Mouse (Mus musculus) small intestine, adult 2 months (tissue): ENCODE measurements around the gene Cenpm. TPM values are rescaled to one million over a fixed set of nuclear protein-coding genes. Genes with fewer than 3 reads are reported as not detected.
A peak's percentile ranks its signal among the peaks of the same experiment; 100 is the strongest.

Experiments
- H3K27ac ChIP-seq: fragments of 200-500 bp; 2 replicates; pipeline ENCODE4 v1.5.1; 2012; ENCODE audit warnings: low read depth, low read length, control low read depth, inconsistent platforms; ENCODE audit not compliant: insufficient read depth
- H3K27me3 ChIP-seq: fragments of 200-500 bp; 2 replicates; pipeline ENCODE4 v1.6.1; 2012; ENCODE audit warnings: mild to moderate bottlenecking, moderate library complexity, low read length, inconsistent platforms; ENCODE audit not compliant: control insufficient read depth, insufficient read depth
- H3K36me3 ChIP-seq: fragments of 200-500 bp; 2 replicates; pipeline ENCODE4 v1.6.1; 2012; ENCODE audit warnings: mild to moderate bottlenecking, low read length, control low read depth, inconsistent platforms; ENCODE audit not compliant: control insufficient read depth, insufficient read depth
- H3K4me1 ChIP-seq: fragments of 200-500 bp; 2 replicates; pipeline ENCODE4 v1.6.1; 2012; ENCODE audit warnings: low read length, inconsistent platforms, mixed read lengths; ENCODE audit not compliant: control insufficient read depth, insufficient read depth, insufficient read length
- H3K4me3 ChIP-seq: fragments of 200-500 bp; 2 replicates; pipeline ENCODE4 v1.5.1; 2012; ENCODE audit warnings: low read depth, mild to moderate bottlenecking, control low read depth, inconsistent platforms, low read length, moderate library complexity
- CTCF ChIP-seq: fragments of 200-500 bp; IDR thresholded peaks from 2 replicates; pipeline ENCODE4 v1.5.1; 2012; ENCODE audit warnings: low read depth, mild to moderate bottlenecking, control low read depth, inconsistent platforms, low read length, moderate library complexity, mixed read lengths; ENCODE audit not compliant: insufficient replicate concordance, insufficient read length; ENCODE audit errors: extremely low read depth
- POLR2A ChIP-seq: fragments of 200-500 bp; IDR thresholded peaks from 2 replicates; pipeline ENCODE4 v1.6.1; 2012; ENCODE audit warnings: low read depth, mild to moderate bottlenecking, control low read depth, inconsistent platforms, low read length, moderate library complexity
- WGBS: fragments of 180-500 bp; shearing (Covaris S2); methylation state at CpG from one replicate; pipeline ENCODE4 v1.1.7; 2018; 5-methylcytosine and 5-hydroxymethylcytosine counted together
- polyA plus RNA-seq: library from polyadenylated mRNA; depleted of rRNA; stranded (reverse); fragments of >200 nt; gene quantifications from 2 replicates; pipeline ENCODE4 v1.2.3, GENCODE M21; 2012

Gene Cenpm
- polyA plus RNA-seq, 1 experiment = 16.4 TPM

- H3K4me3 ChIP-seq = no peak overlapping the region
- WGBS = 70% methylated on average over 12 of the region's 12 CpGs
- no peak overlapping the region for H3K27ac ChIP-seq
- peaks cover 22% of the 10 kb centered on the region for H3K27me3 ChIP-seq
- H3K4me1 ChIP-seq = peaks cover 12% of the 10 kb centered on the region
- TF ChIP-seq POLR2A = no peak
- no peaks in the 10 kb centered on the region for H3K36me3 ChIP-seq
Measured at GRCm38 (mm10) chr15:82220003-82220675, 24.4 kb downstream of the Cenpm start.

- 65% methylated on average over 26 of the region's 26 CpGs for WGBS
- Histone ChIP-seq H3K4me1 (peaks cover 7% of the 10 kb centered on the region), H3K27ac (peak overlapping the region; percentile 32), H3K4me3 (no peak overlapping the region), H3K27me3 (peaks cover 18% of the 10 kb centered on the region), H3K36me3 (no peaks in the 10 kb centered on the region)
- TF ChIP-seq CTCF (no peak), POLR2A (no peak)
Measured at GRCm38 (mm10) chr15:82218778-82219666, 25.5 kb downstream of the Cenpm start.

- TF ChIP-seq POLR2A = no peak
- no peak for TF ChIP-seq CTCF
- Histone ChIP-seq H3K27me3 (peaks cover 17% of the 10 kb centered on the region; the same call in 1 of the 2 replicates), H3K36me3 (no peaks in the 10 kb centered on the region), H3K27ac (no peak overlapping the region), H3K4me3 (no peak overlapping the region), H3K4me1 (peaks cover 3% of the 10 kb centered on the region; the same call in 1 of the 2 replicates)
- 47% methylated on average over 9 of the region's 9 CpGs for WGBS
Measured at GRCm38 (mm10) chr15:82217980-82218379, 26.6 kb downstream of the Cenpm start.

- no peak for TF ChIP-seq POLR2A
- TF ChIP-seq CTCF = no peak
- Histone ChIP-seq H3K4me3 (no peak overlapping the region), H3K27me3 (peaks cover 26% of the 10 kb centered on the region), H3K36me3 (no peaks in the 10 kb centered on the region), H3K4me1 (peaks cover 7% of the 10 kb centered on the region), H3K27ac (no peak overlapping the region)
- WGBS = 29% methylated on average over 7 of the region's 7 CpGs
Measured at GRCm38 (mm10) chr15:82217039-82217438, 27.5 kb downstream of the Cenpm start.

GRCm38 (mm10) chr15:82216142-82216827 lies 28.3 kb downstream of the Cenpm start:
- Histone ChIP-seq H3K4me3 (no peak overlapping the region), H3K27ac (no peak overlapping the region), H3K27me3 (peaks cover 33% of the 10 kb centered on the region), H3K36me3 (no peaks in the 10 kb centered on the region), H3K4me1 (peaks cover 12% of the 10 kb centered on the region)
- no peak for TF ChIP-seq POLR2A
- TF ChIP-seq CTCF = no peak
- WGBS = 50% methylated on average over 20 of the region's 20 CpGs

- Histone ChIP-seq H3K4me1 (peaks cover 12% of the 10 kb centered on the region), H3K4me3 (no peak overlapping the region), H3K36me3 (no peaks in the 10 kb centered on the region), H3K27me3 (peaks cover 39% of the 10 kb centered on the region), H3K27ac (no peak overlapping the region)
- no peak for TF ChIP-seq POLR2A
- TF ChIP-seq CTCF = no peak
- 37% methylated on average over 11 of the region's 11 CpGs for WGBS
Measured at GRCm38 (mm10) chr15:82215332-82216046, 29.1 kb downstream of the Cenpm start.
